Mouse (Mus musculus) liver, embryonic 13.5 days (tissue): ENCODE data around the gene Nipal3. TPM values are rescaled to one million over a fixed set of nuclear protein-coding genes. Genes with fewer than 3 reads are reported as not detected.

Source experiments
- ATAC-seq: fragments of 200-750 bp; cut with Nextera tagmentation; 2 replicates; pipeline ENCODE4 v1.8.0; 2017; ENCODE audit warnings: low read depth, mild to moderate bottlenecking, moderate number of reproducible peaks, moderate library complexity
- DNase-seq: peaks from one replicate; pipeline ENCODE4 v3.0.0; 2022
- H3K27ac ChIP-seq: fragments of 300-500 bp; sonication (generic); 2 replicates; pipeline ENCODE4 v1.5.1; 2015; ENCODE audit warnings: moderate library complexity, mild to moderate bottlenecking, inconsistent platforms
- H3K27me3 ChIP-seq: fragments of 300-500 bp; sonication (generic); 2 replicates; pipeline ENCODE4 v1.6.1; 2015; ENCODE audit warnings: mild to moderate bottlenecking, inconsistent platforms
- H3K36me3 ChIP-seq: fragments of 300-500 bp; sonication (generic); 2 replicates; pipeline ENCODE4 v1.6.1; 2015; ENCODE audit warnings: mild to moderate bottlenecking, inconsistent platforms
- H3K4me1 ChIP-seq: fragments of 300-500 bp; sonication (generic); replicated peaks from 2 replicates; pipeline ENCODE4 v1.6.1; 2015; ENCODE audit warnings: inconsistent platforms
- H3K4me2 ChIP-seq: fragments of 300-500 bp; sonication (generic); 2 replicates; pipeline ENCODE4 v1.6.1; 2015; ENCODE audit warnings: inconsistent platforms, mild to moderate bottlenecking, moderate library complexity
- H3K4me3 ChIP-seq: fragments of 300-500 bp; sonication (generic); replicated peaks from 2 replicates; pipeline ENCODE4 v1.5.1; 2015; ENCODE audit warnings: mild to moderate bottlenecking, inconsistent platforms
- H3K9ac ChIP-seq: fragments of 300-500 bp; sonication (generic); 2 replicates; pipeline ENCODE4 v1.6.1; 2015; ENCODE audit warnings: mild to moderate bottlenecking, inconsistent platforms
- H3K9me3 ChIP-seq: fragments of 300-500 bp; sonication (generic); replicated peaks from 2 replicates; pipeline ENCODE4 v1.6.1; 2016; ENCODE audit warnings: inconsistent platforms
- WGBS: fragments of 180-500 bp; shearing (Covaris S2); methylation state at CpG from one replicate; pipeline ENCODE4 v1.1.7; 2015; ENCODE audit not compliant: insufficient replicate concordance; 5-methylcytosine and 5-hydroxymethylcytosine counted together
- polyA plus RNA-seq: library from polyadenylated mRNA; unstranded; fragments of >200 nt; fragmentation: Nextera tagmentation; extraction: Ambion mirVana; gene quantifications from 2 replicates; pipeline ENCODE4 v1.2.1, GENCODE M21; 2015

Nipal3 gene
- 2.7 and 3.2 TPM in 2 replicates for polyA plus RNA-seq

- WGBS: under 1% methylated on average over 53 of the region's 53 CpGs
- H3K4me3 ChIP-seq: peak within 1 kb of the TSS; percentile 85
- peak; percentile 99 for ATAC-seq
Measured at GRCm38 (mm10) chr4:135494521-135495396, at the start of gene Nipal3, which contains the start of gene Stpg1. Gene Nipal3 (minus strand): TSS chr4:135495038. Gene Stpg1 (plus strand): TSS chr4:135494790.

GRCm38 (mm10) chr4:135544284-135544683, 49.4 kb upstream of the Nipal3 start:
- ATAC-seq (no peak), DNase-seq (no peak)
- H3K4me3 ChIP-seq: no peak overlapping the region
- no peaks in the 10 kb centered on the region for H3K36me3 ChIP-seq
- H3K4me2 ChIP-seq: no peak overlapping the region
- H3K9me3 ChIP-seq: no peaks in the 10 kb centered on the region
- peaks cover 9% of the 10 kb centered on the region for H3K4me1 ChIP-seq
- no peak overlapping the region for H3K27ac ChIP-seq
- 88% methylated on average over 2 of the region's 2 CpGs for WGBS
- peaks cover 17% of the 10 kb centered on the region for H3K27me3 ChIP-seq
- no peak overlapping the region for H3K9ac ChIP-seq

More at GRCm38 (mm10) chr4:135494521-135495396, at the start of gene Nipal3, which contains the start of gene Stpg1:
- no peaks in the 10 kb centered on the region for H3K27me3 ChIP-seq
- peak within 1 kb of the TSS; percentile 75 for H3K27ac ChIP-seq
- peaks cover 9% of the 10 kb centered on the region for H3K36me3 ChIP-seq
- H3K9ac ChIP-seq: peak within 1 kb of the TSS; percentile 79
- H3K4me1 ChIP-seq: peaks cover 43% of the 10 kb centered on the region
- no peaks in the 10 kb centered on the region for H3K9me3 ChIP-seq
- H3K4me2 ChIP-seq: peak within 1 kb of the TSS; percentile 94
- peak; percentile 79 for DNase-seq

- no peak overlapping the region for H3K9ac ChIP-seq
- H3K4me1 ChIP-seq: peaks cover 4% of the 10 kb centered on the region
- H3K4me3 ChIP-seq: no peak overlapping the region
- H3K36me3 ChIP-seq: no peaks in the 10 kb centered on the region
- H3K27ac ChIP-seq: no peak overlapping the region
- no peak for DNase-seq
- H3K4me2 ChIP-seq: no peak overlapping the region
- H3K9me3 ChIP-seq: no peaks in the 10 kb centered on the region
- ATAC-seq: no peak
- 58% methylated on average over 9 of the region's 9 CpGs for WGBS
- H3K27me3 ChIP-seq: peaks cover 17% of the 10 kb centered on the region
Measured at GRCm38 (mm10) chr4:135540057-135540456, 45.2 kb upstream of the Nipal3 start.

GRCm38 (mm10) chr4:135539056-135539455, 44.2 kb upstream of the Nipal3 start:
- Histone ChIP-seq H3K27ac (no peak overlapping the region), H3K9ac (no peak overlapping the region), H3K4me3 (no peak overlapping the region), H3K4me1 (no peaks in the 10 kb centered on the region), H3K9me3 (no peaks in the 10 kb centered on the region), H3K27me3 (peaks cover 11% of the 10 kb centered on the region), H3K36me3 (no peaks in the 10 kb centered on the region), H3K4me2 (no peak overlapping the region)
- WGBS: 73% methylated on average over 12 of the region's 12 CpGs
- DNase-seq (no peak), ATAC-seq (no peak)

GRCm38 (mm10) chr4:135535021-135535420, 40.2 kb upstream of the Nipal3 start:
- WGBS: 90% methylated on average over 3 of the region's 3 CpGs
- Histone ChIP-seq H3K36me3 (no peaks in the 10 kb centered on the region), H3K27ac (no peak overlapping the region), H3K4me3 (no peak overlapping the region), H3K9ac (no peak overlapping the region), H3K9me3 (0 out of 2 replicates have a peak, but pooled peaks cover 7% of the 10 kb centered on the region), H3K27me3 (no peaks in the 10 kb centered on the region; the same call in 1 of the 2 replicates), H3K4me2 (no peak overlapping the region), H3K4me1 (no peaks in the 10 kb centered on the region)
- ATAC-seq (no peak), DNase-seq (no peak)

GRCm38 (mm10) chr4:135533001-135533400, 38.2 kb upstream of the Nipal3 start:
- Histone ChIP-seq H3K36me3 (no peaks in the 10 kb centered on the region), H3K27ac (no peak overlapping the region), H3K9me3 (0 out of 2 replicates have a peak, but pooled peaks cover 7% of the 10 kb centered on the region), H3K27me3 (peaks cover under 1% of the 10 kb centered on the region; the same call in 1 of the 2 replicates), H3K4me3 (no peak overlapping the region), H3K4me2 (no peak overlapping the region), H3K9ac (no peak overlapping the region), H3K4me1 (no peaks in the 10 kb centered on the region)
- no peak for ATAC-seq
- 46% methylated on average over 6 of the region's 6 CpGs for WGBS
- no peak for DNase-seq

- H3K27me3 ChIP-seq: peaks cover 3% of the 10 kb centered on the region; the same call in 1 of the 2 replicates
- no peak overlapping the region for H3K4me3 ChIP-seq
- H3K27ac ChIP-seq: no peak overlapping the region
- ATAC-seq (no peak), DNase-seq (no peak)
- H3K9me3 ChIP-seq: 0 out of 2 replicates have a peak, but pooled peaks cover 7% of the 10 kb centered on the region
- H3K4me1 ChIP-seq: no peaks in the 10 kb centered on the region
- no peaks in the 10 kb centered on the region for H3K36me3 ChIP-seq
- H3K4me2 ChIP-seq: no peak overlapping the region
- WGBS: 47% methylated on average over 9 of the region's 9 CpGs
- no peak overlapping the region for H3K9ac ChIP-seq
Measured at GRCm38 (mm10) chr4:135531771-135532613, 37.2 kb upstream of the Nipal3 start.

GRCm38 (mm10) chr4:135531236-135531635, 36.4 kb upstream of the Nipal3 start:
- ATAC-seq: no peak
- no peak overlapping the region for H3K4me3 ChIP-seq
- H3K27me3 ChIP-seq: peaks cover 5% of the 10 kb centered on the region
- H3K27ac ChIP-seq: no peak overlapping the region
- 82% methylated on average over 9 of the region's 9 CpGs for WGBS
- DNase-seq: no peak
- no peak overlapping the region for H3K4me2 ChIP-seq
- H3K4me1 ChIP-seq: no peaks in the 10 kb centered on the region
- 0 out of 2 replicates have a peak, but pooled peaks cover 7% of the 10 kb centered on the region for H3K9me3 ChIP-seq
- no peak overlapping the region for H3K9ac ChIP-seq
- no peaks in the 10 kb centered on the region for H3K36me3 ChIP-seq

- Histone ChIP-seq H3K9me3 (0 out of 2 replicates have a peak, but pooled peaks cover 7% of the 10 kb centered on the region), H3K4me2 (no peak overlapping the region), H3K4me3 (no peak overlapping the region), H3K4me1 (no peaks in the 10 kb centered on the region), H3K27ac (no peak overlapping the region), H3K36me3 (no peaks in the 10 kb centered on the region), H3K9ac (no peak overlapping the region), H3K27me3 (peaks cover 13% of the 10 kb centered on the region; the same call in 1 of the 2 replicates)
- 36% methylated on average over 2 of the region's 2 CpGs for WGBS
- no peak for DNase-seq
- ATAC-seq: no peak
Measured at GRCm38 (mm10) chr4:135530270-135530669, 35.4 kb upstream of the Nipal3 start.

GRCm38 (mm10) chr4:135526039-135526710, 31.3 kb upstream of the Nipal3 start:
- no peak for DNase-seq

More at GRCm38 (mm10) chr4:135526039-135526710, 31.3 kb upstream of the Nipal3 start:
- WGBS: 35% methylated on average over 14 of the region's 14 CpGs
- ATAC-seq: no peak
- Histone ChIP-seq H3K4me1 (no peaks in the 10 kb centered on the region), H3K4me2 (no peak overlapping the region), H3K9me3 (0 out of 2 replicates have a peak, but pooled peaks cover 7% of the 10 kb centered on the region), H3K4me3 (no peak overlapping the region), H3K27me3 (peaks cover 18% of the 10 kb centered on the region; the same call in 1 of the 2 replicates), H3K36me3 (no peaks in the 10 kb centered on the region), H3K27ac (no peak overlapping the region), H3K9ac (no peak overlapping the region)
